Mouse (Mus musculus): ENCODE results near the gene Chn1.

- TF ChIP-seq CTCF (IDR thresholded peaks at IDR 0.05; ENCODE audit: borderline replicate concordance, extremely low read depth, insufficient read depth, insufficient read length): no peak
- TF ChIP-seq POLR2A (IDR thresholded peaks at IDR 0.05; ENCODE audit: borderline replicate concordance, extremely low read depth, insufficient read depth, insufficient read length, poor library complexity, severe bottlenecking): no peak
These were observed 116.1 kb downstream of the Chn1 start for GRCm38 (mm10) chr2:73659041-73659440.
